Mouse (Mus musculus) hindbrain, embryonic 10.5 days (tissue): ENCODE results near the gene Gpnmb. TPM values are rescaled to one million over a fixed set of nuclear protein-coding genes. Genes with fewer than 3 reads are reported as not detected.

Experiments used
- DNase-seq: peaks from one replicate; pipeline ENCODE4 v3.0.0-alpha.2; 2017; ENCODE audit warnings: low spot score
- H3K27ac ChIP-seq: fragments of 300-500 bp; sonication (generic); 2 replicates; pipeline ENCODE4 v1.5.1; 2016; ENCODE audit warnings: mild to moderate bottlenecking, moderate library complexity
- H3K27me3 ChIP-seq: fragments of 300-500 bp; sonication (generic); 2 replicates; pipeline ENCODE4 v1.6.1; 2016; ENCODE audit warnings: mild to moderate bottlenecking; ENCODE audit not compliant: poor library complexity, insufficient read depth, severe bottlenecking
- H3K36me3 ChIP-seq: fragments of 300-500 bp; sonication (generic); 2 replicates; pipeline ENCODE4 v1.6.1; 2016; ENCODE audit warnings: mild to moderate bottlenecking, moderate library complexity
- H3K4me1 ChIP-seq: fragments of 300-500 bp; sonication (generic); replicated peaks from 2 replicates; pipeline ENCODE4 v1.6.1; 2016; ENCODE audit warnings: mild to moderate bottlenecking
- H3K4me3 ChIP-seq: fragments of 300-500 bp; sonication (generic); 2 replicates; pipeline ENCODE4 v1.5.1; 2016; ENCODE audit warnings: mild to moderate bottlenecking, moderate library complexity
- H3K9me3 ChIP-seq: fragments of 300-500 bp; sonication (generic); 2 replicates; pipeline ENCODE4 v1.6.1; 2016; ENCODE audit warnings: mild to moderate bottlenecking, moderate library complexity
- whole genome bisulfite sequencing: fragments of 180-500 bp; shearing (Covaris S2); methylation state at CpG from one replicate; pipeline ENCODE4 v1.1.7; 2016; 5-methylcytosine and 5-hydroxymethylcytosine counted together
- polyA plus RNA-seq: library from polyadenylated mRNA; unstranded; fragments of >200 nt; fragmentation: Nextera tagmentation; extraction: Ambion mirVana; gene quantifications from 2 replicates; pipeline ENCODE4 v1.2.1, GENCODE M21; 2016

The Gpnmb gene
- polyA plus RNA-seq, 1 experiment from 2014 or later: 0.81 TPM

GRCm38 (mm10) chr6:49013458-49013857, 22.9 kb upstream of the Gpnmb start:
- 0 out of 2 replicates have a peak, but pooled peaks cover 4% of the 10 kb centered on the region for H3K9me3 ChIP-seq
- WGBS: 84% methylated on average over 3 of the region's 3 CpGs
- H3K36me3 ChIP-seq: no peaks in the 10 kb centered on the region
- H3K4me3 ChIP-seq: no peak overlapping the region
- no peak overlapping the region for H3K27ac ChIP-seq
- DNase-seq: no peak
- no peaks in the 10 kb centered on the region for H3K27me3 ChIP-seq
- H3K4me1 ChIP-seq: peaks cover 8% of the 10 kb centered on the region; the same call in 1 of the 2 replicates

DNA sequence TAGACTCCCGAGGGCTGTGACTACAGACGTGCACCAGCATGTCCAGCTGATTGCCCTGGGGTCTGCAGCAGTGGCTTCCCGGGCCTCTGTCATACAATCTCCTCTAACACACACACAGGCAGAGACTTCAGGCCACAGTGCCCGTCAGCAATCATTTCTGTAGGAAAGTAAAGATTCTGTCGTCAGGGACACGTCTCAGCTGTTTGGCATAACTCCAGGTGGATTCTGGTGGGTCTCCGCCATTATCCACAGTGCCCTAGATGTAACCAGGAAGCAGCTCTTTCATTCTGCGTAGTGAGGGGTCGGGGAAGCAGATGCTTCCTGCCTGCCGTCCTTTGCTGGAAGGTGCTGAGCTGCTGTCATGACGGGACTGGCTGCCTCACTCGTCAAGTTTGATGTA, 19.2 kb upstream of the Gpnmb start:
- Histone ChIP-seq H3K4me1 (0 out of 2 replicates have a peak, but pooled peaks cover 4% of the 10 kb centered on the region), H3K9me3 (no peaks in the 10 kb centered on the region), H3K36me3 (no peaks in the 10 kb centered on the region), H3K27me3 (no peaks in the 10 kb centered on the region), H3K27ac (no peak overlapping the region), H3K4me3 (no peak overlapping the region)
- no peak for DNase-seq
- WGBS: 81% methylated on average over 12 of the region's 12 CpGs

DNA sequence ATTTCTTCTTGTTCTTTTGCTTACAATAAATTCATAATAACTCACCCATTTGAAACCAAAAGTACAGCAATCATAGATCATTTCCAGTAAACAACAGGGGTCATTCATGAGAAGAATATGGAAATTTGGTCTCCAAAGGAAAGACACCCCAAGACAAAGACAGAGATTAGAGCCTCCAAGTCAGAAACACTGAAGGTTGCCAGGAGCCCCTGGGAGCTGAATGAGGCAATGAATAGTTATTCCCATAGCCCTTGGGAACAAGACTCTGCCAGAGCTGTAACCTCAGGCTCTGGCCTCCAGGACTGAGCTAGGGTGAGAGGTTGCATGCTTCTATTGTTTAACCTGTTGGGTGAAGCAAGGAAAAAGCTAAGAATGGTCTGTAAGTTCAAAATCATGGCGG, 17.0 kb upstream of the Gpnmb start:
- no peaks in the 10 kb centered on the region for H3K27me3 ChIP-seq
- no peak overlapping the region for H3K4me3 ChIP-seq
- 87% methylated on average over 1 of the region's 1 CpGs for WGBS
- no peaks in the 10 kb centered on the region for H3K36me3 ChIP-seq
- no peak overlapping the region for H3K27ac ChIP-seq
- 0 out of 2 replicates have a peak, but pooled peaks cover 4% of the 10 kb centered on the region for H3K4me1 ChIP-seq
- no peak for DNase-seq
- H3K9me3 ChIP-seq: no peaks in the 10 kb centered on the region

GRCm38 (mm10) chr6:49021141-49022012, 15.0 kb upstream of the Gpnmb start:
- Histone ChIP-seq H3K4me3 (no peak overlapping the region), H3K9me3 (no peaks in the 10 kb centered on the region), H3K27me3 (no peaks in the 10 kb centered on the region), H3K36me3 (no peaks in the 10 kb centered on the region), H3K27ac (no peak overlapping the region; the same call in 1 of the 2 replicates), H3K4me1 (0 out of 2 replicates have a peak, but pooled peaks cover 4% of the 10 kb centered on the region)
- 79% methylated on average over 14 of the region's 14 CpGs for WGBS
- DNase-seq: no peak

GRCm38 (mm10) chr6:49022384-49022783, 14.0 kb upstream of the Gpnmb start:
- Histone ChIP-seq H3K9me3 (no peaks in the 10 kb centered on the region), H3K27ac (no peak overlapping the region), H3K36me3 (no peaks in the 10 kb centered on the region), H3K4me3 (no peak overlapping the region), H3K4me1 (0 out of 2 replicates have a peak, but pooled peaks cover 4% of the 10 kb centered on the region), H3K27me3 (no peaks in the 10 kb centered on the region)
- DNase-seq: no peak
- 93% methylated on average over 2 of the region's 2 CpGs for WGBS

DNA sequence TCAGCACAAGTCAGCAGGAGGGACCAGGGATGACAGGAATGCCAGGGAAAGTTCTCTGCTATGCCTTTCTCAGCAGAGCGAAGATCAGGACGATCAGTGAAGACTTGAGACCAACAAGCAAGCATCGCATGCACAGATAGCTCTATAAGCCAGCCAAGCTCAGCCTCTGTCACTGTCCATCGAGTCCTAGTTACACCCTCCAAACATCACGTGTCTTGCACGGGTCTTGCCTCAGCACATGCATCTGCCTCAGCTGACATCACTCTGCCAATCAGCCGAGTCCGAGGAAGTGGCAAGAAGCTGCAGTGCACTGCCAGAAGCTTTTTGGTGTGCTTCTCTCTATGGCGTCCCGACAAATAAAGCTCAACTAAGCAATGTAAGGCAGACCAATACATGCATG, 13.0 kb upstream of the Gpnmb start:
- H3K9me3 ChIP-seq: no peaks in the 10 kb centered on the region
- 87% methylated on average over 10 of the region's 10 CpGs for WGBS
- H3K27me3 ChIP-seq: no peaks in the 10 kb centered on the region
- H3K4me3 ChIP-seq: no peak overlapping the region
- no peak overlapping the region for H3K27ac ChIP-seq
- no peak for DNase-seq
- H3K36me3 ChIP-seq: no peaks in the 10 kb centered on the region
- H3K4me1 ChIP-seq: 0 out of 2 replicates have a peak, but pooled peaks cover 4% of the 10 kb centered on the region

DNA sequence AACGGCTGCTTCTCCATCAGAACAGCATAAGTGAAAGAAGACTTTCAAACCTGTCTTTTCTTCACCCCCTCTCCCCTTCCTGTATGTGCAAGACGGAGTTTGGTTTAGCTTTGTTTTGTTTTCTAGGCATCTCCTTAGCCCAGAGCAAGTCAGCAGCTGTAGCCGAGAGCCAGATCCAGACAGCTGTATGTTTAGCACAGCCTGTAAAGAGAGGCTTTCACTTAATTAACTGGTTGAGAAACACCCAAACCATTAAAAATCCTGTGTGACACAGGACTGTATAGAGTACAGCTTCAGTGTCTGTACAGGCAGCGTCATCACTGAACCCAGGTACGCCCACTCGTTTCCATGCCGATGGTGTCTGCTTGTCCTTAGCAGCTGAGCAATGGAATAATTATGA, 11.1 kb upstream of the Gpnmb start:
- no peaks in the 10 kb centered on the region for H3K9me3 ChIP-seq
- WGBS: 88% methylated on average over 7 of the region's 7 CpGs

DNA sequence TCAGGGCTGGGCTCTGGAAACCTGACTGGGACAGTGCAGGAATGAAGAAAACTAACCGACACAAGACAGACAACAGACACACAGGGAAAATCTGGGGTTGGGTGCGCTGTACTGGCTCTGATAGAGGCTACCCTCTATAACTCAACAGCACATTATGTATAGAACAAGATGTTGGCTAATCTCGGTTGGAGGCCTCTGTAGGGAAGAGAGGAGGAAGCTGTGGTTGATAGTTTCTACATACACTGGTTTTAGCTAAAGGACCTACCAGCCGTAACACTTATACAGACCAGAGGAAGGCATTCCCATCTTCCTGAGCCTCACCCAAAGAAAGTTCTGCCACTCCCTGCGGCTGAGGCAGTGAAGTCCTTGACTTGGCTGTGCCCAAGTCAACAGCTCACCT, 9.8 kb upstream of the Gpnmb start:
- Histone ChIP-seq H3K9me3 (no peaks in the 10 kb centered on the region), H3K4me1 (no peaks in the 10 kb centered on the region), H3K4me3 (no peak overlapping the region), H3K36me3 (no peaks in the 10 kb centered on the region), H3K27me3 (no peaks in the 10 kb centered on the region), H3K27ac (no peak overlapping the region)
- DNase-seq: no peak
- 92% methylated on average over 5 of the region's 5 CpGs for WGBS

More for the DNA sequence above, 11.1 kb upstream of the Gpnmb start:
- Histone ChIP-seq H3K27me3 (no peaks in the 10 kb centered on the region), H3K27ac (no peak overlapping the region), H3K4me3 (no peak overlapping the region), H3K4me1 (0 out of 2 replicates have a peak, but pooled peaks cover 4% of the 10 kb centered on the region), H3K36me3 (no peaks in the 10 kb centered on the region)
- no peak for DNase-seq

- Histone ChIP-seq H3K4me1 (peaks cover 5% of the 10 kb centered on the region), H3K27ac (no peak overlapping the region), H3K36me3 (no peaks in the 10 kb centered on the region), H3K27me3 (no peaks in the 10 kb centered on the region), H3K4me3 (no peak overlapping the region), H3K9me3 (no peaks in the 10 kb centered on the region)
- no peak for DNase-seq
- WGBS: 90% methylated on average over 6 of the region's 6 CpGs
Measured at GRCm38 (mm10) chr6:49028019-49028418, 8.3 kb upstream of the Gpnmb start.

- H3K4me1 ChIP-seq: peaks cover 5% of the 10 kb centered on the region
- no peak for DNase-seq
- H3K27ac ChIP-seq: no peak overlapping the region
- no peaks in the 10 kb centered on the region for H3K9me3 ChIP-seq
- H3K27me3 ChIP-seq: no peaks in the 10 kb centered on the region
- no peaks in the 10 kb centered on the region for H3K36me3 ChIP-seq
- 94% methylated on average over 3 of the region's 3 CpGs for WGBS
- no peak overlapping the region for H3K4me3 ChIP-seq
Measured at GRCm38 (mm10) chr6:49028708-49029107, 7.6 kb upstream of the Gpnmb start.

DNA sequence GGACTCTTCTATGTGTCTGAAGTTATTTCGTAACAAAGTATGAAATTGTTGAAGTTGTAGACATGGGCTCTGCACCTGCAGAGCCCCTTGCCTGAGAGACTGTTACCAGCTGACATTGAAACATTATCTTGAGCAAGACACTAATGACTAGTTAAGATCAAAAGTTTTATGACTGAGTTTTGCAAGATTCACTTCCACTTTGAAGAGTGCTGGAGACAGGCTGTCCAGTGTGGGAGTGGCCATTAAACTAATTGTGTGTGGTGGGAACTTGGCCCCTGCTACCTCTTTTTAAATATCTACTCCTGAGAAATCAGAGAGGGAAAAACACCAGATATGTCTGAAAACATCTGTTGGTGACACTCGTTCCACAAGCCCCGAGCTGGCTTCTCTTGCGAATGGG, 5.1 kb upstream of the Gpnmb start:
- Histone ChIP-seq H3K9me3 (no peaks in the 10 kb centered on the region), H3K27me3 (peaks cover 2% of the 10 kb centered on the region; the same call in 1 of the 2 replicates), H3K27ac (no peak overlapping the region), H3K4me1 (peaks cover 5% of the 10 kb centered on the region), H3K4me3 (no peak overlapping the region), H3K36me3 (no peaks in the 10 kb centered on the region)
- DNase-seq: no peak
- WGBS: 93% methylated on average over 4 of the region's 4 CpGs

DNA sequence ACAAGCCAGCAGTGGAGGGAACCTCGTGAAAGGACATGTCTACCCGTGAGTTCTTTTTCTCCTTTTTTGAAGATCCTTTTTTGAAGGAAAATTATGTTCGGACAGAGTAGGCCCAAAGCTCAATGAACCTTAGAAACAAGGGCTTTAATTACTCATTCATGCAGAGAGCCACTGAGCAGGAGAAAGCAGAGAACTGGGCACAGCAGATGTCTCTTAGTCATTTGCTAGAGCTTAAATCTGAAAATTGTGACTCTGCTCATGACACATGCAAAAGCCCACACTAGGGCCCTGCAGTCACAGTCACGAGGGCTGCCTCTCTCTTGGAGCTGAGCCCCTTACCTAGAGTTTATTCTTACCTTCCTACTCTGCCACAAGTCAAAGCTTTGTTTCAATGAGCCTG, 3.6 kb upstream of the Gpnmb start:
- Histone ChIP-seq H3K27me3 (peaks cover 17% of the 10 kb centered on the region), H3K4me3 (no peak overlapping the region), H3K36me3 (no peaks in the 10 kb centered on the region), H3K4me1 (peaks cover 17% of the 10 kb centered on the region), H3K27ac (no peak overlapping the region), H3K9me3 (no peaks in the 10 kb centered on the region)
- 83% methylated on average over 4 of the region's 4 CpGs for WGBS
- DNase-seq: no peak

GRCm38 (mm10) chr6:49037268-49037662, 919 bp downstream of the Gpnmb start:
- WGBS: 67% methylated on average over 12 of the region's 12 CpGs
- no peaks in the 10 kb centered on the region for H3K36me3 ChIP-seq
- no peak overlapping the region for H3K27ac ChIP-seq
- H3K4me1 ChIP-seq: peaks cover 20% of the 10 kb centered on the region
- no peaks in the 10 kb centered on the region for H3K9me3 ChIP-seq
- DNase-seq: no peak
- H3K27me3 ChIP-seq: peaks cover 19% of the 10 kb centered on the region
- H3K4me3 ChIP-seq: no peak overlapping the region
